Mouse (Mus musculus) gonadal fat pad, adult 2 months (tissue): ENCODE measurements around the gene Pdcd7. TPM values are rescaled to one million over a fixed set of nuclear protein-coding genes. Genes with fewer than 3 reads are reported as not detected.

ENCODE experiments used
- DNase-seq: peaks from one replicate; pipeline ENCODE4 v3.0.0-alpha.2; 2012; ENCODE audit warnings: low read depth
- polyA plus RNA-seq: library from polyadenylated mRNA; depleted of rRNA; stranded (reverse); fragments of >200 nt; gene quantifications from 2 replicates; pipeline ENCODE4 v1.2.3, GENCODE M21; 2012

The Pdcd7 gene
- polyA plus RNA-seq, 1 experiment = 6.5 TPM

DNA sequence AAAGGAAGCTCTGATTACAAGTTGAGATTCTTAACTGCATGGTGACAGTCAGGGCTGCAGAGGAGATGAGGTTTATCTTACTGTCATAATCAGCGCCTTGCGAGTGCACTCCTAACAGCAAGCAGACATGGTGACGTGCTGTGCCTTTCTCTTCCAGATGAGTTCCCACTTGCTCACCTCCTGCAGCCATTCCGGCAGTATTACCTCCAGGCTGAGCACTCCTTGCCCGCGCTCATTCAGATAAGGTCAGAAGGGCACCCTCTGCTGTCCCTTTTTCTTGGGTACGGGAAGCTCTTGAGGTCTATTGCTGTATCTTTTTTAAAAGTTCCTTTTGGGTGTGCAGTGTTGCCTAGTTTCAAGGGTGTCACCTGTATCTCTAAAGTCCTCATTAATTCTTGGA lies 10.7 kb downstream of the Pdcd7 start:
- no peak for DNase-seq

DNA sequence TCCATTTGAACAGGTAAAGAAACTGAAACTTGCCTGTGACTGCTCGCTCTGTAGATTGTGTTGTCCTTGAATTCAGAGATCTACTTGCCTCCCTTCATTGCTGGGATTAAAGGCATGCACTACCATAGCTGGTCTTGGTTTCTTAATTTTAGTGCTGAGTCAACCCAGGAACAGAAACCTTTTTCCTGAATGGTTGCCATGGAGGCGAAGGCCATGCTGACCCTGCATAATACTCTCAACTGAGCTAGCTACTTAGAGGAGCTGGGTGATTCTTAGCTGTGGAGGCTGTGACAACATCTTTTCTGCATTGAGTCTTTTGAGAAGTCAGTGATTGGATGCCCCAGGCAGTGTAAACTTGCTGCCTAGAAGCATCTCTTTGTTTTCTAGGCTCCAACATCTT lies 11.1 kb downstream of the Pdcd7 start:
- DNase-seq = no peak

DNA sequence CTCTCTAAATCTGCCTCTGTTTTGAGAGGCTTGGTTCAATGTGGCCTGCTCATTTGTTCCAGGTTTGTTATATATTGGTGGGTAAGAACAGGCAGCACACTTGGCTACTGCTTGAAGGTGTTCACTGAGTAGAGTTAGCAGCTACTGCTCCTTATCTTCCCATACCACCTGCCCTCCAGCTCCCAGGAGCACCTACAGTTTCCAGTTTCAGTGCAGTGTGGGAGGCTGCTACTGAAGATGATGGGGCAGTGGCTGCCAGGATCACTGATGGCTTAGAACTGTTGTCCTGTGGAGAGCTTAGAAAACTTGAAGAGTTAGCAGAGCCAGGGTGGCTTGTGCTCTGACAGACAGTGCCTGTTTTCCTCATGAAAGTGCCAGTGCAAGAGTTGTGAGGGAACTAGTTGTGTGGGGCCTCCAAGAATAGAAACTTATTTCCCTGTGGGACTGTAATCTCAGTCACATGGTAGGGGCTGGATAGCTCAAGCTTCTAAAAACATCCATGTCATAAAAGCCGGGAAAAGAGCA lies 13.1 kb downstream of the Pdcd7 start:
- no peak for DNase-seq

DNA sequence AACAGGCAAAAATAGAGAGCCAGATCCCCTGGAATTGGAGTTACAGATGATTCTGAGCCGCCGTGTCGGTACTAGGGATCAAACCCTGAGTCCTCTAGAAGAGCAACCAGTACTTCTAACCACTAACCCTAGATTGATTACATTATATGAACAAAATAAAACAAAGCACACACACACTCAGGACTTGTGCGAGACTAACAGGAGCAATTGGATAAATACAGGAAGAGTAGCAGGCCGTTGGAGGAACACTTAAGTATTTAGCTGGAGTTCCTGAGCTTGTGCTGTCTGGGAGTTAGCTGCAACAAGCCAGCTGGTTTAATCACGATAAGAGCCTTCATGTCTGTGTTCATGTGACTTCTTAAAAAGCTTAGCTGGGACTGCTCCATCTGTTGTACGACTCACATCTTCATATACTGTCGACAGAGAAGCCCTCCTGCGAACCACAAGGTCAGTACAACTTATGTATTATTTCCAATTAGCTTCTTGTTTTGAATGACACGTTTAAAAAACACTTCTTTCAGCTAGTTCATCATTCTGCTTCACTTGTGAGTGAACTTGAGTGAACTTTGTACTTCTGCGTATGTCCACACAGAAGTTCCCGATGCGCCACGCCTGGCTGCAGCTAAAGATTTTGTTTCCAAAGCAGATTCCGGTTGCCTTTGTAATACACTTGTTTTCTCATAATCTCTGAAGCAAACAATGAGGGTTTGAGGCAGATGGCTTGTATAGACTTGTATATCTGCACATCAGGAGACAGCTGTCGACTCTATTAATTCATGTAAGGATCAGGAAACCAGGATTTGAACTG lies 14.9 kb downstream of the Pdcd7 start, which contains the start of gene Ubap1l:
Gene Ubap1l, plus strand, starts transcription at position 401 of the 808 bp plus-strand sequence.
- DNase-seq = no peak

DNA sequence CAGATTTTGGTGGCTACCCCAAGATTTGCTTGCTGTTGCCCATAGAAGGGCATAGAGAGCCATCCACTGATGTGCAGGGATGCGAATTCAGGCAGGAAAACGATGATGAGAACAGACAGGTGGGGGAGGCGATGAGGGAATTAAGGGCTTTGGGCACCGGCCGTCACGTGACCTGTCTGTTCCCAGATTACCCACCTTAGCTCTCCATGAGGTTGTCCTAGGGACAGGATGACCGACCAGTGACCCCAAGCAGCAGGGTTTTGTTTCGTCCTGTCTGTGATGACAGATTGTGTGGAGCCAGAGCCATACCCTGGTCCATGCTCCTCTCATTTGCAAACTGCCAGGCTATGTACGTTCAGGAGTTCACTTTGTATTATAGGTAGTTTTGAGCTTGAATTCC lies 17.8 kb downstream of the Pdcd7 start:
- no peak for DNase-seq

DNA sequence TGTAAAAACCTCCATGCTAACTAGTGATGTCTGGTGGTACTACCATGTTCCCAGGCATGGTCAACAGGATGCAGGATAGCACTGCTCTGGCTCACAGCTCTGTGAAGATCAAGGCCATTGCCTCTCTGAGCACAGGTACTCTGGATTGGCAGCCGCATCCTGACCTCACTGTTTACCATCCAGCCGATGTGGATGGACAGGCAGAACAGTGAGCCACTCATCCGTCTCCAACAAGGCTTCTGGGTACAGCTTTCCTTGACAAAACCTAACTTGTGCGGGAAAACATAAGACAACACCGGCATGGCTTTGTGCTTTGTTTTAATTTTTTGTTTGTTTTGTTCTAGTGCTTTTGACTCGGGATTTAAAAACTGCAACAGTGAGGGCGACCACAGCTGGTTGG lies 19.8 kb downstream of the Pdcd7 start:
- no peak for DNase-seq

DNA sequence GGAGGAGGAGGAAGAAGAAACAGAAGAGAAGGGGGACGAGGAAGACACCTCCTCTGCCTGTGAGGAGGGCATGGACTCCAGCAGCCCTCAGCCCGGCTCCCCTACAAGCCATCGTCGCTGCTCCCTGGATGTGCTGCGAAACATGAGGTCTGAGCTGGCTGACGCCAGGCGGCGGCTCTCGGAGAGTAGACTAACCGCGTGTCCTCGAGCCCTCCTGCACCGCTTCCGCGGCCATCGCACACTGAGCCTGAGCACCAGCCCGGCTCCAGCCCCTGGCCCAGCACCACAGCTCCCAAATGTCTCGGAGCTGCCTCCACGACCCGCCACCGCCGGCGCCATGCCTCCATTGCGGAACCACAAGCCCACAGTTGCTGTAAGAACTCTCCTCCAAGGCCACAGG lies 25.9 kb downstream of the Pdcd7 start:
- no peak for DNase-seq

DNA sequence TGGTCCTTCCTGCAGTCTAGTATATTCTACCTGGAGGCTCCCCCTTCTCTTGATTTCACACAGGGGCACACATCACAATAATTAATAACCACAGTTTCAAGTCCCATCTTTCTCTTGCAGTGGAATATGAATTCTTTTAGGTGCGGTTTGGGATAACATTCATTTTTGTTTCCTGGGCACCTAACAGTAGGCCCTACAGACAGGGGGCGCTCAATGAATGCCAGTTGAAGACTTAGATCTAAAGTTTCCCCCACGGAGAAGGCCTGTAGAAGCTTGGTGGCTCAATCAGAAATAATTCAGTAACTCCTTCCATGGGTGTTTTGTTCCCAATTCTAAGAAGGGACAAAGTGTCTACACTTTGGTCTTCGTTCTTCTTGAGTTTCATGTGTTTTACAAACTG lies 26.5 kb downstream of the Pdcd7 start:
- no peak for DNase-seq

DNA sequence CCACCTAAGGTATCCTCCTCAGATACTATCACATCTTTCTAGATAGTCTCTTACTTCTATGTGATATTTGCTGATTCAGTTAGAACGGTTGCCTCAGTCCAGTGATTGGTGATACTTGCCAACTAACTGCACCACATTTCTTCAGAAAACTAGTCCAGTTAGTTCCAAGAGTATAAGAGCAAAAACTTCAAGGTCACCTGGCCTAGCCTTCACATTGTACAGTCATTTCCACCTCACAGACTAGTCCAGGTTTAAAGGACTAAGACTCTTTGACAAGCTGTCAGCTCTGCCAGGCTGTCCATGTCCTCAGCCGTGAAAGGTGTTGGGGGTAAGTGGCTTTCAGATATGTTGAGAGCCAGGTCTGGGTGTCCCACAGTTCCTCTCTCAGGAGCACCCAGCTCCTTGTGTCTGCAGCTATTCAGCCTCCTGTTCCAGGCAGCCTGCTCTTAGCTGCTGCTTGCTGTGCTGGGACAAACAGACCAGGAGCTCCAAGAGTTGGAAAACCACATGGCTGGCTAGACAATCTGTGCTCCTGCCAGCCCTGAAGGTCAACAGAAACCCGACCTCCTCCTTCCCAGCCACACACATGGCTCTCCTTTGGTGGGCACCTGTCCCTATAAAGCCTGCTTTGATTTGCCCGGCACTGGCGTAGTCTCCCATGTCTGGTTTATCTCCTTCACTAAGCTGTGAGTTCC lies 28.7 kb downstream of the Pdcd7 start:
- DNase-seq = no peak

DNA sequence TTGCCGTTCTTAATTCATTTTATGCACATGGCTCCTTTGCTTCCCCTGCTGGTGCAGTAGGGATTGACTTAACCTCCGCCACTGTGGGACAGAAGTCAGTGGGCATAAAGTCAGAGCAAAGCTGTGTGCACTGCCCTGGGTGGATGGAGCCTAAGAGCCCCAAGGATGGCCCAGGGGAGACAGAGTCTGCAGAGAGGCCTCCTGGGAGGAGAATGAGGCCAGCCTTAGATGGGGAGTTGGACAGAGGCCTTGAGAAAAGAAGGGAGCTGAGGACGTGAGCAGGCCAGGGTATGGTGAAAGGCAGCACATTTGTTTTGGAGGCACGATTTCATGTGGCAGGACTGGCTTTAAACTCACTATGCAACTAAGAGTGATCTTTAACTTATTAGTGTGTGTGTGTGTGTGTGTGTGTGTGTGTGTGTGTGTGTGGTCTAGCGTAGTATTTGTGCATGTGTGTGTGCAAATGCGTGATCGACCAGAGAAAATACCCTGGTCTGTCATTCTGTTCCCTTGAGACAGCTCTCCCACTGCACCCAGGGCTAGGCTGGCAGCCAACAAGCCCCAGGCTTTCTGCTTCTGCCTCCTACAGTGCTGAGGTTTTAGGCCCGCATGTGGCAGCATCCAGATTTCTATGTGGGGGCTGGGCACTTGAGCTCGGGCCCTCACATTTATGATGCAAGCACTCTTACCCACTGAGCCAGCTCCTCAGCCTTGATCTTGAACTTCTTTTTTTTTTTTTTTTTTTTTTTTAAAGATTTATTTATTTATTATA lies 29.4 kb downstream of the Pdcd7 start:
- DNase-seq = no peak

DNA sequence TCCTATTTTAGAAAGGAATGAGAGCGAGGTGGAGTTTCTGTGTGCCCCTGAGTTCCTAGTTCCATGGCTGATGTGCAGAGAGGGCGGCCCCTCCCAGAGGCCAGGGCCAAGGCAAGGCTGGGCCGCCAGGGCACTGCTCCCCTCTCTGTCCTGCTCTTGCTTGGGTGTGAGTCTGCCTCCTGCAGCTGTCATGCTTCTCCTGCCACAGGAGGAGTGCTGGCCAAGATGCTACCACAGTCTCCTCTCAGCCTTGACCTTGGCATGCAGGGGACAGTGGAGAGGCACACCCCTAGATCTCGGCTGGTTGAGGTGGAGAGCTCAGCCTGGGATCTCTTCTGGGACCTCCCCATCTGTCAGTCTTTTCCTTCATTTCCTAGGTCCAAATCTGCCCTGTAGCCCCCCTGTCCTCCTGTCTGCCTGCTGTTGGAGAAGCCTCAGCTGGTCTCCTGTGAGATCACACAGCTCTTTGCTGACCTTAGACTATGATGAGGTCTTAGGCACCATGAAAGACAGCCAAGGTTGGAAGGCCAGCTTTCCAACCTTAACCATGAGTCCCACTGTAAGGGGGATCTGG lies 35.2 kb downstream of the Pdcd7 start:
- DNase-seq = no peak

DNA sequence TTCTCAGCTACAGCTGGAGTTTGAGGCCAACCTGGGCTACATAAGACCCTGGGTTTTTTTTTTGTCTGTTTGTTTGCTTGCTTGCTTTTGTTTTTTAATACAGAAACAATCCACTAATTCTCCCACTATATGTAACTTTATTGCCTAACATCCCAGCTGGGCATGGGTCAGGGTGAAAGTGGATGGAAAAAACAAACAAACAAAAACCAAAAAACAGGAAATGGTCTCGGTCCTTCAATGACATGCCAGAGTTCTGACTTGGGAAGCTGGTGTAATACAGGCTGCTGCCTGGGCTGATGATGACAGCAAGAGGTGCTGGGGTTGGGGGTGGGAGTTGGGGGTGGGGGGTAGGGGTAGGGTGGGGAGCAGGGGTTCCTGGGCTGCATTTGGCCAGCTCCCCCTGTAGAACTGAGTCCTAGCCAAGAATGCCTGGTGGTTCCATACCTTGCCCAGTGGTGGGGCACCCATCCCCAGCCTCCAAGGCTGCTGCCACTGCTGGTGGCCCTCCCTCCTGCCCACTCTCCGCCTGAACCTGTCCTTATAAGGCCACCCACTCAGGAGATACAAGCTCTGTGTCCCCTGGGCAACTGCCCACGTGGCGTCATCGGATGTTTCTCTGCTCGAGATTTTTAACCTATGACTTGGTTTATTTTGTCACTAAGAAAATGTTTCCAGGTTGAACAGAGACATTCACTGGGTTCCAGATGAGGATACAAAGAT lies 36.3 kb downstream of the Pdcd7 start:
- no peak for DNase-seq

DNA sequence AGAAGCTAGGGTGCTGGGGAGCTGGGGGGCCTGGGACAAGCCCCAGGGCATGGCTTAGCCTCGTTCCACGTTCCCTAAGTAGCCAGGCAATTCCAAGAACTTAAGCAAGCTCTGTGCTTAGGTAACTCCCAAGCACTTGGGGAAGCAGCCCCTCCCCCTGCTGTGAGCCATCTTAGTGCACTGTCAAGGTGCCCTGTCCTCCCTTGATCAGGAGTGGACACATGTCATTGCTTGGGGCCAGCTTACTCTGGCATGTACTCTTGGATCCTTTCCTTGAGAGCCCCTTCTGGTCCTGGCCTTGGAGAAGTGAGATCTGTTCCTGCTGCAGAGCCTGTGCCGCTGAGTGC lies 36.8 kb downstream of the Pdcd7 start:
- DNase-seq = peak; percentile 59

DNA sequence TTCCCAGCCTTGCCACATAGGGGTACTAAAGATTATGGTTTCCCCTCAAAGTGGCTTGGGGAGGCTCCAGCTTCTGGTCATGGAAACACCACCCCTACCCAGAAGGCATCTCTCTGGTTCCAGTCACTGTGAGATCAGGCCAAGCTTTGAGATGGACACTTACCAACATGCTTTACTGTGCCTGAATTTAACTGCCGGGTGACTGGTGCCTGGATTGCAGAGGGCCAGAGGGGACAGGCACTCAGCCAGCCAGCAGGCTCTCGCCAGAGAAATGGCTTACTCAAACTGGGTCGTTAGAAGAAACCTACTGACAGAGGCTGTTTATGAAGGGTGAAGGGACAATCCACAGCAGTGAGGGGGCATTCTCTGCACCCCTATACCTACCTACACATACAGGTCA lies 38.4 kb downstream of the Pdcd7 start:
- peak; percentile 45 for DNase-seq

DNA sequence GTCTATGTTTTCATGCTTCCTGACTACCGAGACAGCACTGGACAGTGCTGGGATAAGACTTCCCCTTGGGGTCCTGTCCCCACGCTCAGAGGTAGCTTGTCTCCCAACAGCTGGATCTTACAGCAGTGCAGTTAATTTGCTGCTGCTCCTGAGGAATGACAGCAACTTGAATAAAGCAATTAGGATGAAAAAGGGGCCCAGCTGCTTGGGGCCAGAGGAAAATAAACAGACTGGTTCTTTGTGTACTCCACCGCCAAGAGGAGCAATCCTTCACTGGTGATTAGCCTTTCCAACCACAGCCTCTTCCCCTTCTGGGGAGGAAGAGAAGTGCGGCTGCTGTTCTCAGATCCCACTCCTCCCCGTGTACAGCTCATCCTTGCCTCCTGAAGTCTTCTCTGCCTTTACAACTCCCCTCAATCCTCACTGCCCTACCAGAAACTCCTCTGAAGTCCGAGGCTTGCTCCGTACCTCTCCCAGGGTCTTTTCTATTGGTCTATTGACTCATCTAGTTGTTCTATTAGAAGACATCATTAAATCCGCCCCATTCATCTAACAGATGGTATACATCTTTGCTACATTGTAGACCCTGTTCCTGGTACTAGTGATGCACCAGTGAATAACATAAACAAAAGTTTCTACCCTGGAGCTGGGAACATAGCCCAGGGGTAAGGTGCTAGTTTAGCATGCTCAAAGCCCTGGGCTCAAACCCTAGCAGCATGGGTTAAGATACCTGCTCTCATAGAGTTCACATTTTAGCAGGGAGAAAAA lies 40.7 kb downstream of the Pdcd7 start:
- DNase-seq = no peak

DNA sequence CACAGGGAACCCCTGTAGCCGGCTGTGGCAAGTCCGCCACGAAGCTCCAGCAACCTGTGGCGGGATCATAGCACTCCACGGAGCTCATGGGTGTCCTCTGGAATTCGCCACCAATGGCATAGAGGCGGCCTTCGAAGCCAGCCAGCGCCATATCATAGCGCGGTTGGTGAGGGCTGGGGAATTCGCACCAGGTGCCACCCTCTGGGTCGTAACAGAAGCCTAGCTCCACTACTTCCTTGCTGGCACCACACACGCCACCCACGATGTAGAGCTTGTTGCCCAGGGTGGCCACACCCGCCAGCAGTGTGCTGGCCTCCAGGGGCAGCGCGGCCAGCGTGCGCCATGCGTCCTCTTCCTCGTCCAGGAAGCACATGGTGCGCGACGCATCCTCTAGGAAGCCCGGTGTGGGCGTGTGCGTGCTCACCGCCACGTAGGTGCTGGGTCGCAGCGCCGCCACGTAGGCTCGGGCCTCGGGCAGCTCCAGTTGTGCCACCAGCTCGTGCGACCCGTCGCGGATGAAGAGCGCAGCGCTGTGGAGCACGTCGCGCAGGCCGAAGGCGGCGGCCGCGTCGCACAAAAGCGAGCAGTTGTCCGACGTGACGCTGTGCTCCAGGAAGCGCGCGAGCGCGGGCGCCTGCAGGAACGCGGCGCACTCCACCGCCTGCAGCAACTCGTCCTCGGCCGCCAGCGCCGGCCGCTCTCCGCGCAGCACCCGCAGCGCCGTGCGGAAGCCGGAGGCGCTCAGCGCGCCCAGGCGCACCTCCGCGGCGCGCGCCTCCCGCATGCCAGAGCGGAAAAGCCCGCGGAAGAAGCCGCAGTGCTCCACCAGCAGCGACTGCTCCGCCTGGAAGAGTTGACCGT lies 45.1 kb downstream of the Pdcd7 start:
- no peak for DNase-seq

DNA sequence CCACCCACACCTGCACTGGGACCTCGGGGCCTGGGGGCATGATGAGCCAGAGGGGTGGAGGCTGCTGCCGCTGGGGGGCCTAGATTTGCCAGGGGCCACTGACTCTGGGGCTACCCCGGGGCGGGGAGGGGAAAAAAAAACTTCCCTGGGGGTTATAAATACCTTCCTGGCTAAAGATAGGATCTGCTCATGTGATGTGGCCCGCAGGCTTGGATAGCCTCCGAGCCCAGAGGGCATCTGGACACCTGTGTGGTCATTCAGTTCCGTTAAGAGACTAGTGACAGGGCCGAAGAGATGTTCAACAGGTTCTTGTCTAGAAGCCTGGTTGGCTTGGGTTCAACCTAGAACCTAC lies 45.7 kb downstream of the Pdcd7 start, which contains the start of gene Kbtbd13:
Gene Kbtbd13, minus strand, starts transcription at position 40 of the 352 bp plus-strand sequence.
- no peak for DNase-seq

DNA sequence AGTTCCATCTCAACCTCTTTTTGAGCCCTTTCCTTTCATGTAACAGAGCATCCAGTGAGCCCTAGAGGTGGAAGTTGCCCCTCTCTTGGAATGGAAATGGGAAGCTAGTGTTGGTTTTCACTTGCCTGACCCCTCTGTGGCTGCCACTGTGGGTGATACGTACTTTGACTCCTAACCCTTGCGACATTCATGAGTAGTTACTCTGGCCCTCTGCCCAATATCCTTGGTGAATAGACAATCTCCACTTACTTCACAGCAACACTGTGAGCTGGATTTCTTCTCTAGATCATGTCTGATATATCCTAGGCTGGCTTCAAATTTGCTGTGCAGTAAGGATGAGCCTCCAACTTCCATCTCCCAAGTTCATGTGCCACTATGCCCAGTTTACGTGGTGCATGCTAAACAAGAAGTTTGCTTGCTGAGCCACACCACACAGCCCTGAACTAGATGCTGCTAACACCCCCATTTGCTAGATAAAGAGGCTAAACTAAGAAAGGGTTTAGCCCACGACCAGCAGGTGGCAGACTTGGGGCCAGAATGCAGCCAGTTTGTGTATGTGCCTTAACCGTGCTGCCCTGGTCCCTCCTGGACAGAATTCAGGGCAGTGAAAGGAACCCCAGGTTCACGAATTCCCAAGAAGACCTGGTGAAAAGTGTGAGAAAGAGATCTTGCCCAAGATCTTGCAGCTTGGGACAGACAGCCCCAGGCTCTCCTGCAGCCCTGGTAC lies 46.9 kb downstream of the Pdcd7 start:
- no peak for DNase-seq

DNA sequence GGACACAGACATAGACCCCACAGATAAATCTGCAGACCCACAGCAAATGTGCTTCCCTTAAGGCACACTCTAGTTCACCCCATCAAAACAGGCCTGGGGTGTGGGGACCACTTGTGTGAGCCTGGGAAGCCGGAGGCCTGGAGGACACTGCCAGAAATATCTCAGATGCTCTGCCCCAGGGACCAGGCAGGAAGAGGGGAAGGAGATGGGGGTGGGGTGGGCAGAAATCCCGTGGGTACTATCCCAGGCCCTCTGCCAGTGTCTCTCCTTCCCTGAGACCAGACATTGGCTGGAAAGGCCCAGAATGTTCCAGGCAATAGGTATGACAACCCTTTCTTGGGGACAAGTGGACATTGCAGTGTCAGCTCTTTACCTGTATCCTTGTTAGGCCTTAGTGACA lies 47.7 kb downstream of the Pdcd7 start:
- DNase-seq = no peak
